Mouse (Mus musculus) cerebellum, adult 9-10 months (tissue): Measurements from ENCODE around the gene Hnf1a.
"Not testable (repeated sequence)": the region's sequence is repeated elsewhere in the genome, so short reads cannot be mapped to it uniquely, and the experiment has no call there.

Experiments
- DNase-seq: peaks from one replicate; pipeline ENCODE4 v3.0.0; 2022

The Hnf1a gene

DNA sequence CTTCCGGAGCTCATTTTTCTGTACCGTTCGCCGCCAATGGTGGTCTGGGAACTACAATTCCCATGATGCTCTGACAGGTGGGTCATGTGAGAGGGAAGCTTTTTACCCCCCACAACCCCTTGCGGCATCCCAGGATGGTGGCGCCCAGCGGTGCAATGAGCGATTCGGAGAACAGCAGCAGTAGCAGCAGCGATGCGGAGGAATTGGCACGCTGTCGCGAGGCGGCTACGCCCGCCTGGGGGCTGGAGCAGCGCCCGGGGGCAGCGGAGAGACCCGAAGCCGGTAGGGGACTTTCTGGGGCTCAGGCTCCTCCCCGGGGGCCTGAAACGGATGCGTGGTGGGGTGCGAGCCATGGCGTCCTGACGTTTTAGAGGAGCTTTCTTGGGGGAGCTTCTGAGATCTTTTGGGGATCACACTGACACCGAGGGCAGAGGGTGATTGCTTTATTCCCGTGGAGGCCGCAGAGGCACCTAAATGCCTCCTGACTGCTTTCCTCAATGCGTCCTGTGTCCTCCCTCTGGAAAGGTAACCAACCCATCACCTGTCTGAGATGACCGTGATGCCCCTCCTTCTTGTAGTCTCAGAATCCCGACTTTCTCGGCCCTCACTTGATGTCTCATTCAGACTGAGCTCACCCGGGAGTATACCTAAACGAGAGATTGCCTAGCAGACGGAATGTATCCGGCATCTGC, 28.7 kb downstream of the Hnf1a start, which contains the start of gene 2210016L21Rik:
Gene 2210016L21Rik (plus strand): TSS at position 85 of the 692 bp plus-strand sequence.
- peak; percentile 88 for DNase-seq

DNA sequence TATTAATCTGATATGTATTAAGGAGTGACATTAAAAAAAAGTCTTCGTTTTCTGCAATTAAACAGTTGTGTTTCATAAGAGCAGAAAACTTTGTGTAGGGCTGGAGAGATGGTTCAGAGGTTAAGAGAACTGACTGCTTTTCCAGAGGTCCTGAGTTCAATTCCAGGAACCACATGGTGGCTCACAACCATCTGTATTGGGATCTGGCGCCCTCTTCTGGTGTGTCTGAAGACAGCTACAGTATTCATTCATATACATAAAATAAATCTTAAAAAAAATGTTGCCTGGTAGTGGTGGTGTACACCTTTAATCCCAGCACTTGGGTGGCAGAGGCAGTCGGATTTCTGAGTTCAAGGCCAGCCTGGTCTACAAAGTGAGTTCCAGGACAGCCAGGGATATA, 29.8 kb downstream of the Hnf1a start:
- DNase-seq, result peak; percentile 18

DNA sequence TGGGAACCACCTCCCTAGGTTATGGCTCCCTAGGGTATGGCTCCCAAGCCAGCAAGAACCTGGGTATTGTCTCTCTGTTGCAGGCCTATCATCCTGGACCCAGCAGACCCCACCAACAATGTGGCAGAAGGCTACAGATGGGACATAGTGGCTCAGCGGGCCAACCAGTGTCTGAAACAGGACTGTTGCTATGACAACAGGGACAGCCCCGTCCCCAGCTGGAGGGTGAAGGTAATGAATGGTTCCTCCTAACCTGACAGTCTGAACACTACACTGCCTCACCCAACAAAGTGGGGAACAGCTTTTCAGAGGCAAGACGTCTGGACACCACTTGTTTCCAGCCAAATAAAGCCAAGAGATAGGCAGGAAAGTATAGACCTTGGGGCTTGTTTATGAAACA, 35.1 kb downstream of the Hnf1a start:
- DNase-seq, result no peak

DNA sequence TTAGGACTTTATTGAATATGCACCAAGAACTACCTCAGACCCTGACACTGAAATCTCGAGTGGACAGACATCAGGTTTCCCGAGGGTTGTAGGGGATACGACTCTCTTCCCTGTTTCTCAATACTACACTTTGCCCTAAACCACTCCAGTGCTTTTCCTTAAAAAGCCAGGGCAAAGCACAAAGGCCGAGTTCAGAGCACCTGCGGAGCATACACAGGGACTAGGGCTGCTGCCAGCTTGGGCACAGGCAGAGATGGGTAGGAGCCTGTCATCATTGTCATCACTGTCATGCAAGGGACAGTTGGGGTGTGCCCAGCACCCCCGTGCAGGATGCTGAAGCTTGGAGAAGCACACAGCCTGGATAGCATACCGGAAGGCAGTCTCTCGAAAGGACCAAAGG, 37.7 kb downstream of the Hnf1a start:
- no peak for DNase-seq

DNA sequence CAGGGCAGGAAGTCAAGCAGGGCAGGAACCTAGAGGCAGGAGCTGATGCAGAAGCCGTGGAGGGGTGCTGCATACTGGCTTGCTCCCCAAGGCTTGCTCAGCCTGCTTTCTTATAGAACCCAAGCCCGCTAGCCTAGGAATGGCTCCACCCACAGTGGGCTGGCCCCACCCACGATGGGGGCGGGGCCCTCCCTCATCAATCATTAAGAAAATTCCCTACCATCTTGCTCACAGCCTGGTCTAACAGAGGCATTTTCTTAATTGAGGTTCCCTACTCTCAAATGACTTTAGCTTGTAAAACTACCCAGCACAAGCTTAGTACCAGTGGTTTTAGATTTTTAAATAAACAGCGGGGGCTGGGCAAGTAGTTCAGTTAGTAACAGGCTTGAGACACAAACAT, 39.3 kb downstream of the Hnf1a start:
- no peak for DNase-seq

DNA sequence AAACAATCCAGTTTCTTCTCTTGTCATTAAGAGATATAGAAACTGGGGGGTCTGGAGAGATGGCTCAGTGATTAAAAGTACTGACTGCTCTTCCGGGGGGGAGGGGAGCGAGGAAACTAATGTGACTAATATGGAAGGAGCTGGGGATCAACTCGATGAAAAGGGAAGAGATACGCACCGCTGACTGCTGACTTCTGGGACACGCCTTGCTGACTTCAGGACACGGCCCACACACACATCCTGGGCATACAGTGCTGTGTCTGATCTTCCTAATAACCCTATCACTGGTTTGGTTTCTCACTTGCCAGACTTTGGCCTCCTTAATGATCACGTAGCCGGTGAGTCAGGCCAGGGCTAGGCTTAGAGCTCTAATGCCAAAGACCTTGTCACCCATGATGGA, 44.1 kb downstream of the Hnf1a start:
- DNase-seq, result no peak

DNA sequence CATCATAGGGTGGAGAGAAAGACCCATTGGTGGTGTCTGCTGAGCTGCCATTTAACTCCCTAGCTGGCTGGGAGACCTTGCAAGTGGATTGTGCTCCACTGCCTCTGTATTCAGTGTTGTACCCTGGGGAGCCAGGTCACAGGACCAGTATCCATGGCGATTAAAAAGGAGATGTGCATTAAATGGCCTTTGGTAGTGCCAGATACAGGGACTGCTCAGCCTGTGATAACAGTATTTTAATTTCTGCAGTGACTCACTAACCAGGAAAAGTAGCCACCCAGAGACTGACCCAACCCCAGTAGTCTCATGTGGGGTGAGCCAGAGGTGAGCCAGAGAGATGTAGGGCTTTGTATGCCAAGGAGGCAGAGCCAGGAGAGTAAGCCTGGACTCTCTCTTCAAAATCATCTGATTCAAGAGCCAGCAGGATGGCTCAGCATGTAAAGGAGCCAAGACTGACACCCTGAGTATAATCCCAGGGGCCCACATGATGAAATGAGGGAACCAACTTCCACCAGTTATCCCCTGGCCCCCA, 44.7 kb downstream of the Hnf1a start:
- no peak for DNase-seq

DNA sequence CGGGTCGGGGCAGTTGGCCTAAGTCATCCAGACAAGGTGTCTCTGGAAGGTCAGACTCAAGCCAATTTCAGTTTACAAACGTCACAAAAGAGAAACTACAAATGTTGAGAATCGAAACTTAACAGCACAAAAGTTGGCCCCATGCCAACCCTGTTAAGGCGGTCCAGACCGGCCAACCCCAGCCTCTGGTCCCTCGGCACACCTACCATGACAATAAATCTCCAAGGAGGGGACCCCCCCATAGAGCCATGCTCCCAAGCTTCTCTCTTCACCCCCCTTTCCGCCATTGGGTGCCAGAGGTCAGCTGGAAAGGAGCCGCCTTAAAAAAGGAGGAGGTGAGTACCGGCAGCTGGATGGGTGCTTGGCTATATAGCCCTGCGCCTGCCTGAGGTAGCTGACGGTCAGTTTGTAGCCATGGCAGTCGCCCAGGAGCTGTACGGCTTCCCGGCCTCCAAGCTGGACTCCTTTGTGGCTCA, 47.9 kb downstream of the Hnf1a start, which contains the start of gene Oasl1:
Gene Oasl1 (plus strand): TSS at position 243 of the 476 bp plus-strand sequence.
- no peak for DNase-seq

DNA sequence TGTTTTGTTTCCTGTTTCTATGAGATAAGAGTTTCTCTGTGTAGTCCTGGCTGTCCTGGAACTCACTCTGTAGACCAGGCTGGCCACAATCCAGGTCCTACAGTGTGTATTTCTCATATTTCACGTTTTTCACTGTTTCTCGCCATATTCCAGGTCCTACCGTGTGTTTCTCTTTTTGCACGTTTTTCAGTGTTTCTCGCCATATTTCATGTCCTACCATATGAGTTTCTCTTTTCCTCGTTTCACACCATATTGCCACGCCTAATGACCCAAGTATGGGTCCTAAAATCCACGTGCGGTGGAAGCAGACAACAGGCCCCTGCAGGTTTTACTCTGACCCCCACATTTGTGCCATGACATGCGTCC, 48.5 kb downstream of the Hnf1a start:
- DNase-seq, result no peak

DNA sequence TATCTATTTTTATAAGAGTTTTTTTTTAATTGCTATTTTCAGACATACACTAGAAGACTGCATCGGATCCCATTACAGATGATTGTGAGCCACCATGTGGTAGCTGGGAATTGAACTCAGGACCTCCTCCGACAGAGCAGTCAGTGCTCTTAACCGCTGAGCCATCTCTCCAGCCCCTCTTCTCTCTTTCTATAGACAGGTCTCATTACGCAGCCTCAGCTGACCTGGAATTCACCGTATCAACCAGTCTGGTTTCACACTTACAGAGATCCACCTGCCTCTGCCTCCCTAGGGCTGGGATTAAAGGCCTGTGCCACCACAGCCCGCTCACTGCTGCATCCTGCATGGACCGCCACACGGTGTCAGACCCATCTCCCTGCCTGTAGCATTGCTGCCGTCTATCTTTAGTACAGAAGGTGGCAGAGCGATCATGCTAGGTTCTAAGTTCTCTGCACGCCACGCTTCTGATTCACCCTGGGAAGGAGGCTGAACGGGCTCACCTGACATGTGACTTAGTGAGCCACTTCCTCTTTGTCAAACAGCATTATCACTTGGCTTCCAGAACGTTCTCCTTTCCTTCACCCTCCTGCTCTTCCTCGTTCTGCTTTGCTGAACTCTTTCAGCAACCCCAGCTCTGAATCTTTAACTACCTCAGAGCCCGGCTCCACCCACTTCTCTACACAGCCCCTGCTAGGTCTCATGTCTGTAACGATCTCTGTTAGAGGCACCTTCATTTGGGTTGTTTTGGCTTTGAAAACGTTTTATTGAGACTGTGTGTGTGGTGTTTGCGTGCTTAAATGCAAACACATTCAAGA, 49.1 kb downstream of the Hnf1a start:
- DNase-seq, result no peak

DNA sequence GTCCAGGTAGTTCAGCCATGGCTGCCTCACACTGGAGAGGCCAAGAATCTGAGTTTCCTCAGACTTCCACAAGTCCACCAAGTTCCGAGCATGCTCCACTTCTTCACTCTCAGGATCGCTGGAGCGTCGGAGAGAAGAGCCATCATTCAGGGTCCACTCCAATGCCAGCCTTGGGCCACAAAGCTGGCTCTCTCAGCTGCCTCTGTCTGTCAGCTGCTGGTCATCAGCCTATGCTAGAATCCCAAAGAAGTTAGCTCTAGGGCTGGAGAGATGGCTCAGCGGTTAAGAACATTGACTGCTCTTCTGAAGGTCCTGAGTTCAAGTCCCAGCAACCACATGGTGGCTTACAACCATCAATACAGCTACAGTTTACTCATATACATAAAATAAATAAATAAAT, 53.5 kb downstream of the Hnf1a start:
- not testable (repeated sequence) for DNase-seq

DNA sequence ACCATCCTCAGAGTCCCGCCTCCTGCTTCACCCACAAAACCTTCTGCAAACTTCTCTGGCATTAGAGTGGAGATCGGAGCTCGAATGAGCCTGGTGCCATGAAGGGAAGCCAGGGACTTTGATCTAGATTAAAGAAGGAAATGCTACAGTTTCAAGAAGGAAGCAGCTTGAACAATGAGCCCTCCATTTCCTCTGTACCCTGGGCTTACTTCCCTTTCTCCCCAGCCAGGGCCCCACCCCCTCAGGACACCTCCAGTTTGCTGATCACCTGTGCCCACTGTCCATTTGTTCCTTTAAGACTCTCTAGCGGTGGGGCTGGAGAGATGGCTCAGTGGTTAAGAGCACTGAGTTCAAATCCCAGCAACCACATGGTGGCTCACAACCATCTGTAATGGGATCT, 54.1 kb downstream of the Hnf1a start:
- DNase-seq, result no peak

DNA sequence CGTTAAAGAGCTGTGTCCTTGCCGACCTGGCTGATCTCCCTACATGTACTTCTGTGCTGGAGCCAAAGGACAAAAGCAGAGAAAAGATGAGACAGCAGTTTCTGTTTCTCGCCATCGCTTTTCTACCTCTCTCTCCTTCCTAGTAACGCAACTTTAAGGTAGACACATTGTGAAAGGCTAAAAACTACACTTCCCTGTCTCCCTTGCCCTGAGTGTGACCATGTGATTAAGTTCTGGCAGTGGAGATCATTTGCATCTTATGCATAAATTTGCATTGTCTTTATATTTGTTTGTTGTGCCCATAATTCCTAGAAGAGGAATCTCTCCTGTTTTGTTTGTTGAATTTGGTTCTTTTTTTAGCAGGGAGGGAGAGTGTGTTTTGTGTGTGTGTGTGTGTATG, 55.0 kb downstream of the Hnf1a start:
- no peak for DNase-seq

DNA sequence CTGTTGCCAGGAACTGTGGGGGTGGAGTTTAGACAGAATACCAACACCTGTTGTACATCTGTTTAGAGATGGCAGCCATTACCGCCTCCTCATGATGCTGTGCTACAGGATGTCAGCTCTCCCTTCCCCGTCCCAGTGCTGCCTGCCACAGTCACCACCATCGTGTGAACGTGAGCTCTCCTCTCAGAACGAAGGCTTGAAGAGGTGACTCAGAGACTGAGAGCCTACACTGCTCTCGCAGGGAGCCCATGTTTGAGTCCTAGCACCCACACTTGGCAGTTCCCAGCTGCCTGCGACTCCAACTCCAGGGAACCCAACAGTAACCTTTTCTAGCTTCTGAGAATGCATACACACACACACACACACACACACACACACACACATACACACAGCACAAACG, 56.0 kb downstream of the Hnf1a start:
- DNase-seq, result no peak

DNA sequence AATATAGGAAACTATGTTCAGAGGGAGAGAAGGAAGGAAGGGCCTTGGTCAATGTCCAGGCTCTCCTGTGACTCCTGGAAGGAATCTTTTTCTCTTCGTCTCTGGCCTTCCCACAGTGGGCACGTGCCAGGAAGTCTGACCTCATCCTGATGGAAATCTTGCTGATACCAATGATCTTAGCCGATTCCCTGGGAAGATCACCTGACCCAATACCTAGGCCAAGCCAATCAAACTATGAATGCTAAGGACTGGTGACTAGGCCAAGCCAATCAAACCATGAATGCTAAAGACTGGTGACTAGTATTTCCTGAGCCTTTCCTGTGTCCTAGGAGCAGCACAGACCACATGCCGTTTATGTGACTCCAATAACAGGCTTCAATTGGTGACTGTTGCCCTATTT, 57.2 kb downstream of the Hnf1a start:
- DNase-seq, result no peak

DNA sequence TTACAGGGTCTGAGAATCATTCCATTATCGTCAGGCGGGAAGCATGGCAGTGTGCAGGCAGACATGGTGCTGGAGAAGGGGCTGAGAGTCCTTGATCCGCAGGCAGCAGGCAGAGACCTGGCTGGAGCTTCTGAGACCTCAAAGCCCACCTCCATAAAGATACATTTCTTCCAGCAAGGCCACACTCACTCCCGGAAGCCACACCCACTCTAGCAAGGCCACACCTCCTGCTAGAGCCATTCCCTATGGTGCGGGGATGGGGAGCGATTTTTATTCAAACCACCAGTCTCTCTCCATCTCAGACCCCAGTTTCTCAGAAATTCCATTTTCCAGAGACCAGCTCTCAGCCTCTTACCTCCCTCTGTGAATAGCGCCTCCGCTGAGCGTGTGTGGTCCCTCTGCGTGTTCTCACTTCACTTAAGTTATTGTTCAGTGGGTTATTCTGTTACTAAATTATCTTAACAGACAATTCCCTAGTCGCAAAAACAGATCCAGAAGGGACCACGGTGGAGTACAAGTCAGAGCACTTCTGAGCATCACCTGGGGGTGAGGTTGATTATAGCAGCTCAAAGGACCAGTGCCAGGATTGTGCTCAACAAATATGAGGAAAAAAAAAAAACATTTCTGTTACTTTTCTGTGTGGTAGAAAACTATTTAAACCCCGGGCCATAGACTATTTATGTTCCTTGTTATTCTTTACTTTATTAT, 62.1 kb downstream of the Hnf1a start:
- no peak for DNase-seq

DNA sequence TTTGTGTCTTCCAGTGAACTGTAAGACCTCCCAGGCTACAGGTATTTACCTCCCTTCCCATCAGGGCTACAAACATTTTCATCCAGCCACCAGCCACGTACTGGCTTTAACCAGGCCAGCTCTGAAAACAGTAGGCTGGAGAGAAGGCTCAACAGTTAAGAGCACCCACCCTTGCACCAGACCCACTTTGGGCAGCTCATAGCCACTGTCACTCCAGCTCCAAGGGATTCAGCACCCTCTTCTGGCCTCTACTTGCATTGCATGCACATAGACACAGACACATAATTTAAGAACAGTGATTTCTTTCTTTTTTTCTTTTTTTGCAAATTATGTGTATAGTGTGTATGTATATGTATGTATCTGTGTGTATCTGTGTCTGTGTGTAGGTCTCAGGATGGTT, 68.5 kb downstream of the Hnf1a start:
- DNase-seq, result no peak
